Mouse (Mus musculus): ENCODE measurements around the gene Acp4. TPM values are rescaled to one million over a fixed set of nuclear protein-coding genes. Genes with fewer than 3 reads are reported as not detected.
"Not testable (repeated sequence)": the region's sequence is repeated elsewhere in the genome, so short reads cannot be mapped to it uniquely, and the experiment has no call there.

Acp4 gene
- polyA plus RNA-seq, 1 experiment = not detected

DNA sequence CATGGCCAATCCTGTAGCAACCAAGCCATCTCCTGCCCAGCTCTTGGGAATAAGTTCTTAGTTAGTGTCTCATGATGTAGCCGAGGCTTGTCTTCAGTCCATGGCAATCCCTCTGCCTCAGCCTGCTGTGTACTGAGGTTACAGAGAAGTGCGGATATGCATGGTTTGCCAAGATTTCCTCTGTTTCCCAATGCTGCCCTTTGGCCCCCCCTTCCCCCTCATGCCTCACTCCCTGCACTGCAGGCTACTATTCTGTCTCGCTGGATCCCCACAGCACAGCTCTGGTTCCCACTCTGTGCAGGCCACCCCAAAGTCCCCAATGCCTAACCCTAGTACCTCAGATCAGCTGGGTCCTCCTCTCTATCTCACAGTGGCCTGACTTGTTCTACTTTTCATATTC lies 48.9 kb downstream of the Acp4 start:
- TF ChIP-seq CTCF (IDR thresholded peaks at IDR 0.05; ENCODE audit: extremely low read depth, insufficient read depth, insufficient read length, insufficient replicate concordance) = no peak
- no peak for TF ChIP-seq POLR2A (IDR thresholded peaks at IDR 0.05; ENCODE audit: low read depth, low read length)
- Histone ChIP-seq H3K4me1 (ENCODE audit: control insufficient read depth, insufficient read depth, insufficient read length) (no peaks in the 10 kb centered on the region; the same call in 1 of the 2 replicates), H3K36me3 (ENCODE audit: control insufficient read depth, insufficient read depth, low read length) (no peaks in the 10 kb centered on the region), H3K27ac (ENCODE audit: insufficient read depth, low read length) (no peak overlapping the region), H3K4me3 (ENCODE audit: extremely low read depth, insufficient read depth, insufficient read length) (no peak overlapping the region), H3K27me3 (ENCODE audit: control insufficient read depth, insufficient read depth, low read length) (no peaks in the 10 kb centered on the region)
- DNase-seq (ENCODE audit: low read depth in 1 of 2, low spot score in 2 of 2) = no peak
- WGBS = 85% methylated on average over 3 of the region's 3 CpGs

DNA sequence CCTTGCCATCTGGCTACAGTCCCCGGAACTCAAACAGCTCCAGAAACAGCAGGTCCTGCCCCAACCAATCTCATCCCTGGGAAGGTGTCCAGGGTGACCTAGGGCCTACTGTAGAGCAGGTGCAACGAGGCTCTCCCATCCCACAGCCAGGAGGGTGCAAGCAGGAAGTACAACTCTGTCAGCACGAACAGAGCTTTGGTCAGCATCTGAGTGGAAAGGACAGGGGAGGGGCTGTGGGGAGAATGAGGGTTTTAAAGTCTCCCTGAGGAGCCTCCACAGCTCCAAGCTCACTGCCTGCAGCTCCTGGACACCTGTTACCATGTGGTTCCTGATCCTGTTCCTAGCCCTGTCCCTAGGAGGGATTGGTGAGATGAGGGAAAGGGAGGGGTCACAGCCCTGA lies 50.0 kb downstream of the Acp4 start, which contains the start of gene Klk1b4:
TSS of gene Klk1b4 (plus strand) at position 301 of the 400 bp plus-strand sequence.
- H3K27me3 ChIP-seq (ENCODE audit: control insufficient read depth, insufficient read depth, low read length); H3K36me3 ChIP-seq (ENCODE audit: control insufficient read depth, insufficient read depth, low read length); H3K4me1 ChIP-seq (ENCODE audit: control insufficient read depth, insufficient read depth, insufficient read length); DNase-seq (ENCODE audit: low read depth in 1 of 2, low spot score in 2 of 2); H3K4me3 ChIP-seq (ENCODE audit: extremely low read depth, insufficient read depth, insufficient read length); H3K27ac ChIP-seq (ENCODE audit: insufficient read depth, low read length): not testable (repeated sequence)
- 37% methylated on average over 3 of the region's 3 CpGs for WGBS

Other genes with a start within 250 kb of the Acp4 start
- not detected in 2 replicates for gene Klk1b26, start 245.2 kb downstream of the Acp4 start, polyA plus RNA-seq (2012; rRNA removed)
- gene Klk1b27, start 205.1 kb downstream of the Acp4 start, polyA plus RNA-seq (2012; rRNA removed) = 4.1 and 4.4 TPM in 2 replicates
- not detected in 2 replicates for gene Klk1b21, start 155.1 kb downstream of the Acp4 start, polyA plus RNA-seq (2012; rRNA removed)
- 13.3 TPM in 1 of 2 replicates, not detected in the other for gene Klk1b22, start 144.7 kb downstream of the Acp4 start, polyA plus RNA-seq (2012; rRNA removed)
- gene Klk1b16, start 120.6 kb downstream of the Acp4 start, polyA plus RNA-seq (2012; rRNA removed) = 0.06 TPM in 1 of 2 replicates, not detected in the other
- 0.75 and 1.0 TPM in 2 replicates for gene Klk1b24, start 69.1 kb downstream of the Acp4 start, polyA plus RNA-seq (2012; rRNA removed)
- gene Klk1b3, start 59.2 kb downstream of the Acp4 start, polyA plus RNA-seq (2012; rRNA removed) = 0.97 and 2.0 TPM in 2 replicates
- gene Klk1b4, start 49.9 kb downstream of the Acp4 start, polyA plus RNA-seq (2012; rRNA removed) = 3.0 and 6.3 TPM in 2 replicates
- gene Klk1b5, start 41.4 kb downstream of the Acp4 start, polyA plus RNA-seq (2012; rRNA removed) = 8.7 and 9.8 TPM in 2 replicates
- gene Klk1, start 32.0 kb downstream of the Acp4 start, polyA plus RNA-seq (2012; rRNA removed) = 834 and 917 TPM in 2 replicates
- not detected in 2 replicates for gene Gm36864, start 21.2 kb downstream of the Acp4 start, polyA plus RNA-seq (2012; rRNA removed)
- gene 1700028J19Rik, start 10.7 kb downstream of the Acp4 start, polyA plus RNA-seq (2012; rRNA removed) = 1.4 TPM in 2 replicates
- gene 2410002F23Rik, start 10.7 kb downstream of the Acp4 start, polyA plus RNA-seq (2012; rRNA removed) = 98.9 and 139 TPM in 2 replicates
- not detected in 2 replicates for gene Gm15517, start 4.1 kb upstream of the Acp4 start, polyA plus RNA-seq (2012; rRNA removed)
- 4.0 and 5.2 TPM in 2 replicates for gene Clec11a, start 49.5 kb upstream of the Acp4 start, polyA plus RNA-seq (2012; rRNA removed)
- gene Shank1, start 52.9 kb upstream of the Acp4 start, polyA plus RNA-seq (2012; rRNA removed) = 4.5 and 4.8 TPM in 2 replicates
- 1.2 and 2.5 TPM in 2 replicates for gene Syt3, start 126.7 kb upstream of the Acp4 start, polyA plus RNA-seq (2012; rRNA removed)
- gene 1700008O03Rik, start 128.4 kb upstream of the Acp4 start, polyA plus RNA-seq (2012; rRNA removed) = 0.40 and 0.68 TPM in 2 replicates
- 0.22 and 0.23 TPM in 2 replicates for gene Lrrc4b, start 171.6 kb upstream of the Acp4 start, polyA plus RNA-seq (2012; rRNA removed)
- 0.40 TPM in 1 of 2 replicates, not detected in the other for gene Aspdh, start 208.0 kb upstream of the Acp4 start, polyA plus RNA-seq (2012; rRNA removed)
- 124 and 171 TPM in 2 replicates for gene Josd2, start 210.6 kb upstream of the Acp4 start, polyA plus RNA-seq (2012; rRNA removed)
- gene Emc10, start 239.2 kb upstream of the Acp4 start, polyA plus RNA-seq (2012; rRNA removed) = 188 and 231 TPM in 2 replicates
- 5.1 and 7.3 TPM in 2 replicates for gene Fam71e1, start 239.2 kb upstream of the Acp4 start, polyA plus RNA-seq (2012; rRNA removed)

Data from spleen, adult 2 months (tissue).